Mouse (Mus musculus): ENCODE measurements around the gene Fbxo24.

DNA sequence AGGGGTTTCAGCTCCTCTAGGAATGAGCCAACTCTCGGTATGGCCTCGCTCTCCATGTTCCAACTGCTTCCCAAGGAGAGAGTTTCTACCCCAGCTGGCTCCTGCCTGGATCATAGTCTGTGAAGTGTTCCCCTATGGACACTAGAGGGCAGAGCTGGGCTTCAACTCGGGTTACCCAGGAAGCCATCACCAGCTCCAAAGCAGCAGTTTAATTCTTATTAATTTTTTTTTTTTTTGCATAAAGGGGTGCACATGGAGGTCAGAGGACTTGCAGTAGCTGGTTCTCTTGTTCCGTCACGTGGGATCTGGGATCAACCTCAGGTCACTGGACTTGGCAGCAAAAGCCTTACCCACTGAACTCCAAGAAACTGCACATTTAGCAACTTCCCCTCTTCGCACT, 28.2 kb upstream of the Fbxo24 start:
- peak; percentile 26 for TF ChIP-seq CTCF (IDR thresholded peaks at IDR 0.05; ENCODE audit: control insufficient read depth, insufficient read depth, insufficient read length)
- no peak for TF ChIP-seq CEBPB (IDR thresholded peaks at IDR 0.05; ENCODE audit: low read depth)
- no peak for TF ChIP-seq USF1 (IDR thresholded peaks at IDR 0.05; ENCODE audit: low read depth)

Measured in C2C12 (cell line).